Mouse (Mus musculus): ENCODE results near the gene Got1.

Gene Got1

DNA sequence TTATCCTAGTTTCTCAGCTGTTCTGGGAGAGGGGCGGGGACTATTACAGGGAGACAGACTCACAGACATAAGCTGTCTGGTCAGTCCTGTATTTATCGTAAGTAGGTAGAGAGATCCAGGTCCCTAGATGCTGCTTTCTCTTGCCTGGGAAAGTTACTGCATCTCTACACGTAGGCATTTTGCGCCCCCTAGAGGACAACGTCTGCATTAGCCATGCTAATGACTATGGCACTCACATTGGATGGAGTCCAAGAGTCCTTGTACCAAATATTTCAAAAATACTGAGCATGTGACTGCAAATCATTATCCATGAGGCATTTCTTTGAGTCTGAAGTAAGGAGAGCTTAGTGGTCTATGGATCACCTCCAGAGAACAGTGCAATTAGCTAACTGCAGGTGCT, 45.5 kb downstream of the Got1 start:
- DNase-seq = peak; percentile 89

DNA sequence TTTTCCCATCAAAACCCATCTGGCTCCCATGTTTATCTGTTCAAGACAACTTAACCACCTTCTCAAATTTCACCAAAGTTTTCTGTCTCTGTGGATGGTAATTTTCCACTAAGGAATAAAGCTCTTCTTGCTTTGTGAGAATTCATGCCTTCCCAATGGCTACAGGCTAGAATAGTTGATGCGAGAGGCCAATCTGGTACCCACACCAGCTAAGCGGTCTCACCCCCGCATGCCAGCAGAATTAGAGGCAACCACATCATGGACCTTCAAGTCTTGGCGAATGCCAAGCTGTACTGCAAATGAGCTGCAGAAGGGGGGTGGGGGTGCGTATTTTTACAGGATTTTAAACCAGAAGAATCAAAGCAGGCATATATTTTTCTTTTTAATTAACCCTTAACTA, 47.0 kb downstream of the Got1 start:
- DNase-seq = no peak

DNA sequence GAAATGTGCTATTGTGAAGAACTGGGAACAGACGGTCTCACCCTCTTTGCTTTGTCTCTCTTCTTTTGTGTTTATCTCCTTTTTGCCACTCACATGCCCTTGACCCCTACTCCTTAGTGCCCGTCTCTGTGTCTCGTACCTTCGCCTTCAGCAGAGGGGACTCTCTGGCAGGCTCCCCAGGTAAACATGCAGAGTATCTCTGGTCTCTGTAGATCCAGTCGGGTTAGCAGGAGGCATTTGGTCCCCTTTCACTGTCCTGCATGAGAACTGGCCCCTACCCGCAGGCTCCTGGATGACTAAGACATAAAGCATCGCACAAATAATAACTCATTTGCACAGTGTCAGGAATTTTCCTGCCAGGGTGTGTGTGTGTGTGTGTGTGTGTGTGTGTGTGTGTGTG, 48.3 kb downstream of the Got1 start:
- no peak for DNase-seq

- peak; percentile 69 for DNase-seq
Measured at GRCm38 (mm10) chr19:43475642-43476041, 48.8 kb downstream of the Got1 start.

- DNase-seq = no peak
Measured at GRCm38 (mm10) chr19:43472781-43473180, 51.6 kb downstream of the Got1 start.

DNA sequence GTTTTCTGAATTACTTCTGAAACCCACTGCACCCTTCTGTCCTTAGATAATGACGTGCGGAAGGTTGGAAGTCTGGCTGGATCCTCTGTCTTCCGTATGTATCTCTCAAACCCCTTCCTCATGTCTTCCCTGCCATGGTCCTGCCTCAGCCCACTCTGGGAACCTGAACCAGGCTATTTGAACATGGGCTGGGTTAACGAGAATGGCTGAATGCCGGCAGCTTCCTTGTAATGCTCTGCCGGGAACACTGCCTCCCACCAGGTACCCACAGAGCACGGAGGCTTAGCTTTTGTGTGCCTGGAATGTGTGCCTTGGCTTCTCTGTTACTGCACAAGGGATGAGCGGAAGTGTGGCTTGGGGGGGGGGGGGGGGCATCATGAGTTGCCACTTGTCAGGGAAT, 52.1 kb downstream of the Got1 start:
- no peak for DNase-seq

GRCm38 (mm10) chr19:43469333-43469732, 55.1 kb downstream of the Got1 start:
- DNase-seq = no peak

DNA sequence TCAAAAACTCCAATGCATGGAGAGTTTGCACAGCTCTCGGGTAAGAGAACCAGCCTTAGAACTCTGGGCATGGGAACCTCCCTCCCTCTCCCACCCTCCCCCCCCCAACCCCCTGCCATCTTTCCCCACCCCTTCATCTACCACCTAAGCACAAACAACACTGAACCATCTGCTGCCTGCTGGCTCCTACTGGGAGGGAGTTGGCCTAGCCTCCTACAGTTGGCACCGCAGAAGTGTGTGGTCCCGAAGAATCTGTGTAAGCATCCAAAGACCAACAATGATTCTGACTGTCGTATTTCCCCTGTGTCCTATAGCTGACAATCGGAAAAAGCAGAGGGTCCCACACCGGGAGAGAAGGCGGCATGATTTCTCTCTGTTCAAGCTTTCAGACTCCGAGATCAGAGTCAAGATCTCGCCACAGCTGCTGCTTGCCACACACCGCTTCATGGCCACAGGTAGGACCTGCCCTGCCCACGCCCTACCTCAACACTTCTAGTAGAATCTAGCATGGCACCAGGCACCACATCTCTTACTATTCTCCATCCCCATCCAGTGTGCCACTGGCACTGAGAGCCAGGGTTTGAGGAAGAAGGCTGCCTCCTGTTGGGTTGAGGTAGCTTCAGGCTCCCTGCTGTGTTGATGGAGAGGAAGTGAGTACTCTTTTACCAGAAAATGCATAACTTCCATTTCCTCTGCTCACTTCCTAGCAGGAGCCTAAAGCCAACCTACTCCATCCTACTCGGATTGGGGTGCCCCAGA, 56.3 kb downstream of the Got1 start:
- DNase-seq = no peak

GRCm38 (mm10) chr19:43465601-43466255, 58.7 kb downstream of the Got1 start:
- DNase-seq = no peak

GRCm38 (mm10) chr19:43465076-43465475, 59.3 kb downstream of the Got1 start:
- no peak for DNase-seq

GRCm38 (mm10) chr19:43464294-43464687, 60.1 kb downstream of the Got1 start:
- peak; percentile 40 for DNase-seq

- peak; percentile 93 for DNase-seq
Measured at GRCm38 (mm10) chr19:43463546-43464293, 60.7 kb downstream of the Got1 start.

- DNase-seq = no peak
Measured at GRCm38 (mm10) chr19:43462141-43462540, 62.3 kb downstream of the Got1 start.

GRCm38 (mm10) chr19:43460481-43460880, 63.9 kb downstream of the Got1 start:
- no peak for DNase-seq

GRCm38 (mm10) chr19:43459948-43460347, 64.5 kb downstream of the Got1 start:
- DNase-seq = no peak

GRCm38 (mm10) chr19:43453025-43453424, 71.4 kb downstream of the Got1 start:
- DNase-seq = no peak

GRCm38 (mm10) chr19:43452176-43452575, 72.2 kb downstream of the Got1 start:
- DNase-seq = peak; percentile 38

- no peak for DNase-seq
Measured at GRCm38 (mm10) chr19:43451563-43451962, 72.8 kb downstream of the Got1 start.
